Mouse (Mus musculus) embryo, embryonic 9.5 days (tissue): ENCODE measurements around the gene Copa.
A peak's percentile ranks its signal among the peaks of the same experiment; 100 is the strongest.

ENCODE experiments used
- DNase-seq: peaks from one replicate; pipeline ENCODE4 v3.0.0-alpha.2; 2017; ENCODE audit errors: extremely low spot score

Copa gene

GRCm38 (mm10) chr1:172140825-172141224 is 58.5 kb downstream of the Copa start:
- DNase-seq: no peak

GRCm38 (mm10) chr1:172141529-172141928 is 59.2 kb downstream of the Copa start:
- no peak for DNase-seq

- DNase-seq: peak; percentile 50
Observed at GRCm38 (mm10) chr1:172143570-172143969, 61.2 kb downstream of the Copa start.

- DNase-seq: peak; percentile 97
Observed at GRCm38 (mm10) chr1:172147835-172148278, 65.5 kb downstream of the Copa start, which contains the start of gene Dcaf8. TSS of gene Dcaf8 (plus strand) at chr1:172148084.

- DNase-seq: peak; percentile 76
Observed at GRCm38 (mm10) chr1:172148279-172148954, 66.1 kb downstream of the Copa start.

- DNase-seq: peak; percentile 19
Observed at GRCm38 (mm10) chr1:172148955-172149815, 66.9 kb downstream of the Copa start.

GRCm38 (mm10) chr1:172154536-172154935 is 72.2 kb downstream of the Copa start:
- DNase-seq: no peak

GRCm38 (mm10) chr1:172155518-172155917 is 73.2 kb downstream of the Copa start:
- DNase-seq: no peak

- DNase-seq: no peak
Observed at GRCm38 (mm10) chr1:172159970-172160369, 77.6 kb downstream of the Copa start.

GRCm38 (mm10) chr1:172160508-172160907 is 78.2 kb downstream of the Copa start:
- DNase-seq: no peak

- no peak for DNase-seq
Observed at GRCm38 (mm10) chr1:172162009-172162408, 79.7 kb downstream of the Copa start.

GRCm38 (mm10) chr1:172162959-172163358 is 80.6 kb downstream of the Copa start:
- no peak for DNase-seq

GRCm38 (mm10) chr1:172167911-172168310 is 85.6 kb downstream of the Copa start:
- no peak for DNase-seq

- no peak for DNase-seq
Observed at GRCm38 (mm10) chr1:172169809-172170208, 87.5 kb downstream of the Copa start.
